Mouse (Mus musculus): Measurements from ENCODE around the gene Gpalpp1. TPM values are rescaled to one million over a fixed set of nuclear protein-coding genes. Genes with fewer than 3 reads are reported as not detected.

Gpalpp1 gene
- total RNA-seq, 2 experiments from 2014 or later = 21.9 to 22.5 TPM

DNA sequence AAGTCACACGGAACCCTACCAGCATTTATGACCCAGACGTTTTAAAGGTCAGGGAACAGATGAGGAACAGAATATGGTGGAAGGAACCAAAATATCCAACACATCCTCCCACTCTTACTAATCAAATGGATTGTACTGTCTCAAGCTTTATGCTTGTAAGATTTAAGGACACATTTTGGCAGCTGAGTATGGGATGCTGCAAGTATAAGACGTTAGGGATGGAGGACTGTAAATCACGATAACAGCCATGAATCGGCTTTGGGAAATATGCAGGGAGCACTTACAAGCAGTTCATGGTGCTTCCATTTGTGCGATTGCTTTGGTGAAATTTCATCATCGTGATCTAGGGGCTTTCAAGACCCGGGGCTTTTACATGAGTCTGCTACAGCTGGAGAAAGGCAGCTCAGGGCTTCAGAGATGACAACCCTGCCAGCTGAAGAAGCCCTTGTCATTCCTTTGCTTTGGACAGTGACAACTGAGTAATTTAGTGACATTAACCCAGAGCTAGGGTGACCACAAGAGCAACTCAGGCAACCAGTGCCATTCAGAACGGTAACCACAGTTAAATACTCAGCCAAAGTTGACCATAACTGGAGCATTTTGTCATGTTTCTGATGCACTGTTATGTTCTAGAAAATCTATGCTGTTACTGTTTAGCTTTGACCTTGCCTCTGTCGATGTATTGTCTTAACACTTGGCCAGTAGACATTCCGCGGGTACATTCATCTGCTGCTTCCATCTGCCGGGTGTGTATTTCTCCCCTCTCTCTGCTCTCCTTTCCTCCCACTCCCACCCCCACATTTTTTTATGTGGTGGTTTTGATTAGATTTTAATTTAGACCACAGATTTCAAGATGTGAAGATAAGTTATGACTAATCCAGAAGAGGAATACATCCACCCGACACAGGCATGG is 67.1 kb downstream of the Gpalpp1 start:
- intact Hi-C loops (cut with DNase I) = no loop called here
- DNase-seq (ENCODE audit: low spot score in 2 of 2) = peak in 1 of 2 experiments; percentile 14

Other genes with a start within 250 kb of the Gpalpp1 start
- gene Kctd4, start 155.8 kb downstream of the Gpalpp1 start, total RNA-seq (2021) = 10 to 100 TPM; 14.6 to 18.9 TPM
- gene Gtf2f2, start 99.9 kb downstream of the Gpalpp1 start, total RNA-seq (2021) = 10 to 100 TPM; 13.5 to 16.2 TPM
- gene Nufip1, start 131 bp upstream of the Gpalpp1 start, total RNA-seq (2021) = 1 to 10 TPM; 7.5 to 7.9 TPM